Mouse (Mus musculus): ENCODE measurements at regions not wholly inside any gene's neighbourhood (a gene's known extent, or its start where the extent isn't known, plus 50 kb on each side); places are given as distances from the start of the nearest gene placed in this dataset.

DNA sequence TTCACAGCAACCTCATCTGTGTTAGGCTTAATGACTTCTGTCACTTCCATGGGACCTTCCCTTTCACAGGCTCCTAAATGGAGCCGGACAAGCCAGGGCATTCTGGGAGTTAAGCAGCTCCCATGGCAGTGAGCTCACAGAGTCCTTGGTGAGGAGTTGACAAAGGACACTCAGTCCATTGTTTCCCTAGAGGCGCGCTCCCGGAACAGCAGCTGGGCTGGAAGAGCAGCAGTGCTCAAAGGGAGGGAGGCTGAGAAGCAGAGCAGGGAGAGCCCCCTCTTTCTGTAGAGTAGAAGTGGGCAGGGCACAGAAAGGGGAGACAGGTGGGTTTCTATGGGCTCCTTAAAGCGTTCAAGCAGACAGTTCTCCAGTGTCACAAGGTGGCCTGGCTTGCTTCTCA lies 124.3 kb upstream of the Haao start:
- TF ChIP-seq POLR2A (IDR thresholded peaks at IDR 0.05; ENCODE audit: low read depth, low read length) = no peak
- TF ChIP-seq CTCF (conservative IDR thresholded peaks at IDR 0.05; ENCODE audit: insufficient read depth, insufficient read length, low read depth, low read length) = no peak; the same call in 1 of the 2 replicates
